Mouse (Mus musculus) brain, embryonic 14.5 days (tissue): ENCODE results near the gene Chek2.

Experiments used
- CTCF ChIP-seq: fragments of 200-500 bp; IDR thresholded peaks from 2 replicates; pipeline ENCODE4 v1.5.1; 2012; ENCODE audit warnings: inconsistent platforms, mild to moderate bottlenecking, moderate library complexity, borderline replicate concordance; ENCODE audit not compliant: insufficient read depth, insufficient read length; ENCODE audit errors: extremely low read depth
- POLR2A ChIP-seq: fragments of 200-500 bp; IDR thresholded peaks from 2 replicates; pipeline ENCODE4 v1.6.1; 2012; ENCODE audit warnings: mild to moderate bottlenecking, inconsistent platforms, borderline replicate concordance; ENCODE audit not compliant: poor library complexity, insufficient read depth, insufficient read length, severe bottlenecking; ENCODE audit errors: extremely low read depth

- TF ChIP-seq CTCF (no peak), POLR2A (no peak)
Measured at GRCm38 (mm10) chr5:110919541-110919940, 79.8 kb downstream of the Chek2 start.
